Mouse (Mus musculus): Measurements from ENCODE around the gene Gm20897. TPM values are rescaled to one million over a fixed set of nuclear protein-coding genes. Genes with fewer than 3 reads are reported as not detected.

Gene Gm20897
- polyA plus RNA-seq (2012; ENCODE audit: low replicate concordance): not detected in 2 replicates

DNA sequence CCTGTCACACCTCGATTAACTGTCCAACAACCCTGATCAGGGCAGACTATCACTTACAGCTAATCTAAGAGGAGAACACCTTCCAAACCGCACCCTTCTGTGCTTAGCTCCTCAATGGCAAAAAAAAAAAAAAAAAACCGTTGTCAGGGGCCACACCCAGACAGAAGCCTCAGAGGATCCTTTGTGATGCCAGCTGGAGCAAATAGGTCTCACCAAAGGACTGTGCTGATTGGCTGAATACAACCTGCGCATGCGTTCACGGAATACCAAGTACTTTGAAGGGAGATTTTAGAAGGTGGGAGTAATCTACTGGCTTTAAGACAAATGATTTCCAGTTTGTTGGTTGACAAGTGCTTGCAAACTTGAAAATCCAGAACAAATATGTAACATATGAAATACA is at the start of gene Gm20897:
Gene Gm20897, minus strand, starts transcription at position 101 of the 400 bp plus-strand sequence.

Other genes with a start within 250 kb of the Gm20897 start
- gene Gm21732, start 73.5 kb upstream of the Gm20897 start, polyA plus RNA-seq (2012; ENCODE audit: low replicate concordance): not detected in 2 replicates

All from leukemia stem cell, adult 10-12 weeks (primary cell).